Mouse (Mus musculus) layer of hippocampus, adult 11-12 months (tissue): Measurements from ENCODE around the gene Pgm5.

Experiments used
- DNase-seq: peaks from one replicate; pipeline ENCODE4 v3.0.0; 2022; ENCODE audit warnings: low spot score

Gene Pgm5

GRCm38 (mm10) chr19:24871037-24871635 is 9.5 kb upstream of the Pgm5 start:
- peak; percentile 73 for DNase-seq

GRCm38 (mm10) chr19:24865436-24865835 is 3.8 kb upstream of the Pgm5 start:
- no peak for DNase-seq

- DNase-seq: no peak
Observed at GRCm38 (mm10) chr19:24861276-24861611, 411 bp downstream of the Pgm5 start.

GRCm38 (mm10) chr19:24851456-24852315 is 10.0 kb downstream of the Pgm5 start:
- DNase-seq: peak; percentile 15

GRCm38 (mm10) chr19:24848844-24849243 is 12.8 kb downstream of the Pgm5 start:
- no peak for DNase-seq

GRCm38 (mm10) chr19:24848345-24848744 is 13.3 kb downstream of the Pgm5 start:
- no peak for DNase-seq

- no peak for DNase-seq
Observed at GRCm38 (mm10) chr19:24845007-24845546, 16.6 kb downstream of the Pgm5 start.

GRCm38 (mm10) chr19:24842080-24842479 is 19.6 kb downstream of the Pgm5 start:
- DNase-seq: no peak

- no peak for DNase-seq
Observed at GRCm38 (mm10) chr19:24824517-24824916, 37.1 kb downstream of the Pgm5 start.

- DNase-seq: no peak
Observed at GRCm38 (mm10) chr19:24815661-24816221, 45.9 kb downstream of the Pgm5 start.

GRCm38 (mm10) chr19:24812861-24813293 is 48.8 kb downstream of the Pgm5 start:
- DNase-seq: no peak

GRCm38 (mm10) chr19:24812106-24812810 is 49.4 kb downstream of the Pgm5 start:
- no peak for DNase-seq

GRCm38 (mm10) chr19:24811451-24811850 is 50.2 kb downstream of the Pgm5 start:
- no peak for DNase-seq

- DNase-seq: no peak
Observed at GRCm38 (mm10) chr19:24806013-24806412, 55.6 kb downstream of the Pgm5 start.

- no peak for DNase-seq
Observed at GRCm38 (mm10) chr19:24797606-24798005, 64.0 kb downstream of the Pgm5 start.

GRCm38 (mm10) chr19:24794350-24794749 is 67.3 kb downstream of the Pgm5 start:
- no peak for DNase-seq

GRCm38 (mm10) chr19:24793545-24794139 is 68.0 kb downstream of the Pgm5 start:
- no peak for DNase-seq

GRCm38 (mm10) chr19:24792876-24793275 is 68.8 kb downstream of the Pgm5 start:
- DNase-seq: no peak

- DNase-seq: no peak
Observed at GRCm38 (mm10) chr19:24785898-24786297, 75.8 kb downstream of the Pgm5 start.

- DNase-seq: no peak
Observed at GRCm38 (mm10) chr19:24785056-24785675, 76.5 kb downstream of the Pgm5 start.

GRCm38 (mm10) chr19:24783736-24784135 is 77.9 kb downstream of the Pgm5 start:
- no peak for DNase-seq
